Mouse (Mus musculus) liver, adult 2 months (tissue): ENCODE results near the gene Rad51. TPM values are rescaled to one million over a fixed set of nuclear protein-coding genes. Genes with fewer than 3 reads are reported as not detected.

ENCODE experiments used
- DNase-seq: peaks from one replicate; pipeline ENCODE4 v3.0.0-alpha.2; 2011; ENCODE audit warnings: low read depth, low spot score; ENCODE audit errors: extremely low read depth
- H3K27ac ChIP-seq: fragments of 200-500 bp; replicated peaks from 2 replicates; pipeline ENCODE4 v1.5.1; 2012; ENCODE audit warnings: low read depth, mild to moderate bottlenecking, control low read depth, inconsistent platforms, low read length; ENCODE audit not compliant: insufficient read depth
- H3K27me3 ChIP-seq: fragments of 200-500 bp; 2 replicates; pipeline ENCODE4 v1.6.1; 2012; ENCODE audit warnings: mild to moderate bottlenecking, moderate library complexity, low read length, inconsistent platforms; ENCODE audit not compliant: control insufficient read depth, insufficient read depth
- H3K36me3 ChIP-seq: fragments of 200-500 bp; 2 replicates; pipeline ENCODE4 v1.6.1; 2012; ENCODE audit warnings: low read length, inconsistent platforms; ENCODE audit not compliant: control insufficient read depth, insufficient read depth
- H3K4me1 ChIP-seq: fragments of 200-500 bp; 2 replicates; pipeline ENCODE4 v1.6.1; 2011; ENCODE audit warnings: low read length; ENCODE audit not compliant: control insufficient read depth, insufficient read depth
- H3K4me3 ChIP-seq: fragments of 200-500 bp; 2 replicates; pipeline ENCODE4 v1.5.1; 2011; ENCODE audit warnings: low read depth, mild to moderate bottlenecking, control low read depth, low read length, moderate library complexity; ENCODE audit not compliant: insufficient read depth
- H3K79me2 ChIP-seq: fragments of 200-500 bp; 2 replicates; pipeline ENCODE4 v1.6.1; 2012; ENCODE audit warnings: inconsistent platforms, mild to moderate bottlenecking, low read length, moderate library complexity; ENCODE audit not compliant: control insufficient read depth, insufficient read depth
- H3K9ac ChIP-seq: fragments of 200-500 bp; 2 replicates; pipeline ENCODE4 v1.6.1; 2012; ENCODE audit warnings: low read depth, mild to moderate bottlenecking, control low read depth, inconsistent platforms, low read length
- CTCF ChIP-seq: fragments of 200-500 bp; IDR thresholded peaks from 2 replicates; pipeline ENCODE4 v1.5.1; 2011; ENCODE audit warnings: low read depth, low read length, control low read depth
- POLR2A ChIP-seq: fragments of 200-500 bp; IDR thresholded peaks from 2 replicates; pipeline ENCODE4 v1.6.1; 2011; ENCODE audit warnings: low read length, control low read depth; ENCODE audit not compliant: insufficient read depth; ENCODE audit errors: extremely low read depth
- WGBS: fragments of 180-500 bp; shearing (Covaris S2); methylation state at CpG from one replicate; pipeline ENCODE4 v1.1.7; 2018; 5-methylcytosine and 5-hydroxymethylcytosine counted together
- polyA plus RNA-seq: library from polyadenylated mRNA; depleted of rRNA; stranded (reverse); fragments of >200 nt; gene quantifications from 2 replicates; pipeline ENCODE4 v1.2.3, GENCODE M21; 2012
- total RNA-seq: library from RNA; depleted of rRNA; stranded (reverse); fragments of >200 nt; gene quantifications from 2 replicates; pipeline ENCODE4 v1.2.3, GENCODE M21; 2014

Rad51 gene
- total and polyA plus RNA-seq, 2 experiments: 0.51 to 0.65 TPM

- WGBS: 88% methylated on average over 3 of the region's 3 CpGs
- Histone ChIP-seq H3K27ac (no peak overlapping the region), H3K4me1 (0 out of 2 replicates have a peak, but pooled peaks cover 3% of the 10 kb centered on the region), H3K79me2 (no peaks in the 10 kb centered on the region), H3K36me3 (no peaks in the 10 kb centered on the region), H3K4me3 (no peak overlapping the region), H3K9ac (no peak overlapping the region), H3K27me3 (no peaks in the 10 kb centered on the region)
- no peak for DNase-seq
- no peak for TF ChIP-seq CTCF
- no peak for TF ChIP-seq POLR2A
Observed at GRCm38 (mm10) chr2:119111060-119111459, 1.5 kb upstream of the Rad51 start.

GRCm38 (mm10) chr2:119113121-119113925, 730 bp downstream of the Rad51 start:
- Histone ChIP-seq H3K4me3 (peak overlapping the region; percentile 48), H3K27me3 (no peaks in the 10 kb centered on the region), H3K36me3 (no peaks in the 10 kb centered on the region), H3K79me2 (no peaks in the 10 kb centered on the region), H3K4me1 (0 out of 2 replicates have a peak, but pooled peaks cover 3% of the 10 kb centered on the region), H3K27ac (no peak overlapping the region), H3K9ac (no peak overlapping the region)
- TF ChIP-seq POLR2A (no peak), CTCF (no peak)
- DNase-seq: no peak
- 14% methylated on average over 20 of the region's 20 CpGs for WGBS

GRCm38 (mm10) chr2:119136346-119136898, 23.8 kb downstream of the Rad51 start:
- no peak overlapping the region for H3K27ac ChIP-seq
- H3K4me3 ChIP-seq: no peak overlapping the region
- no peak for DNase-seq
- H3K79me2 ChIP-seq: no peaks in the 10 kb centered on the region
- no peaks in the 10 kb centered on the region for H3K27me3 ChIP-seq
- H3K36me3 ChIP-seq: peaks cover 44% of the 10 kb centered on the region
- WGBS: 73% methylated on average over 5 of the region's 5 CpGs
- no peaks in the 10 kb centered on the region for H3K4me1 ChIP-seq
- no peak overlapping the region for H3K9ac ChIP-seq
- TF ChIP-seq CTCF (no peak), POLR2A (no peak)

- Histone ChIP-seq H3K27me3 (no peaks in the 10 kb centered on the region), H3K36me3 (peaks cover 87% of the 10 kb centered on the region), H3K9ac (no peak overlapping the region), H3K27ac (no peak overlapping the region), H3K4me1 (no peaks in the 10 kb centered on the region), H3K79me2 (no peaks in the 10 kb centered on the region), H3K4me3 (no peak overlapping the region)
- TF ChIP-seq CTCF: peak; percentile 58
- no peak for TF ChIP-seq POLR2A
- peak; percentile 14 for DNase-seq
- 92% methylated on average over 2 of the region's 2 CpGs for WGBS
Observed at GRCm38 (mm10) chr2:119145199-119145598, 32.6 kb downstream of the Rad51 start.

GRCm38 (mm10) chr2:119146435-119146834, 33.8 kb downstream of the Rad51 start:
- Histone ChIP-seq H3K27ac (no peak overlapping the region), H3K9ac (no peak overlapping the region)

More at GRCm38 (mm10) chr2:119146435-119146834, 33.8 kb downstream of the Rad51 start:
- H3K79me2 ChIP-seq: no peaks in the 10 kb centered on the region
- 89% methylated on average over 6 of the region's 6 CpGs for WGBS
- no peaks in the 10 kb centered on the region for H3K27me3 ChIP-seq
- DNase-seq: no peak
- H3K36me3 ChIP-seq: peaks cover 82% of the 10 kb centered on the region
- TF ChIP-seq POLR2A (no peak), CTCF (no peak)
- no peaks in the 10 kb centered on the region for H3K4me1 ChIP-seq
- H3K4me3 ChIP-seq: no peak overlapping the region
